Mouse (Mus musculus) liver, embryonic 13.5 days (tissue): Measurements from ENCODE around the gene Lbhd2. TPM values are rescaled to one million over a fixed set of nuclear protein-coding genes. Genes with fewer than 3 reads are reported as not detected.

Experiments used
- ATAC-seq: fragments of 200-750 bp; cut with Nextera tagmentation; 2 replicates; pipeline ENCODE4 v1.8.0; 2017; ENCODE audit warnings: low read depth, mild to moderate bottlenecking, moderate number of reproducible peaks, moderate library complexity
- DNase-seq: peaks from one replicate; pipeline ENCODE4 v3.0.0; 2022
- H3K27ac ChIP-seq: fragments of 300-500 bp; sonication (generic); 2 replicates; pipeline ENCODE4 v1.5.1; 2015; ENCODE audit warnings: moderate library complexity, mild to moderate bottlenecking, inconsistent platforms
- H3K27me3 ChIP-seq: fragments of 300-500 bp; sonication (generic); 2 replicates; pipeline ENCODE4 v1.6.1; 2015; ENCODE audit warnings: mild to moderate bottlenecking, inconsistent platforms
- H3K36me3 ChIP-seq: fragments of 300-500 bp; sonication (generic); 2 replicates; pipeline ENCODE4 v1.6.1; 2015; ENCODE audit warnings: mild to moderate bottlenecking, inconsistent platforms
- H3K4me1 ChIP-seq: fragments of 300-500 bp; sonication (generic); replicated peaks from 2 replicates; pipeline ENCODE4 v1.6.1; 2015; ENCODE audit warnings: inconsistent platforms
- H3K4me2 ChIP-seq: fragments of 300-500 bp; sonication (generic); 2 replicates; pipeline ENCODE4 v1.6.1; 2015; ENCODE audit warnings: inconsistent platforms, mild to moderate bottlenecking, moderate library complexity
- H3K4me3 ChIP-seq: fragments of 300-500 bp; sonication (generic); replicated peaks from 2 replicates; pipeline ENCODE4 v1.5.1; 2015; ENCODE audit warnings: mild to moderate bottlenecking, inconsistent platforms
- H3K9ac ChIP-seq: fragments of 300-500 bp; sonication (generic); 2 replicates; pipeline ENCODE4 v1.6.1; 2015; ENCODE audit warnings: mild to moderate bottlenecking, inconsistent platforms
- H3K9me3 ChIP-seq: fragments of 300-500 bp; sonication (generic); replicated peaks from 2 replicates; pipeline ENCODE4 v1.6.1; 2016; ENCODE audit warnings: inconsistent platforms
- WGBS: fragments of 180-500 bp; shearing (Covaris S2); methylation state at CpG from one replicate; pipeline ENCODE4 v1.1.7; 2015; ENCODE audit not compliant: insufficient replicate concordance; 5-methylcytosine and 5-hydroxymethylcytosine counted together
- polyA plus RNA-seq: library from polyadenylated mRNA; unstranded; fragments of >200 nt; fragmentation: Nextera tagmentation; extraction: Ambion mirVana; gene quantifications from 2 replicates; pipeline ENCODE4 v1.2.1, GENCODE M21; 2015

The Lbhd2 gene
- polyA plus RNA-seq, 1 experiment from 2014 or later: not detected

DNA sequence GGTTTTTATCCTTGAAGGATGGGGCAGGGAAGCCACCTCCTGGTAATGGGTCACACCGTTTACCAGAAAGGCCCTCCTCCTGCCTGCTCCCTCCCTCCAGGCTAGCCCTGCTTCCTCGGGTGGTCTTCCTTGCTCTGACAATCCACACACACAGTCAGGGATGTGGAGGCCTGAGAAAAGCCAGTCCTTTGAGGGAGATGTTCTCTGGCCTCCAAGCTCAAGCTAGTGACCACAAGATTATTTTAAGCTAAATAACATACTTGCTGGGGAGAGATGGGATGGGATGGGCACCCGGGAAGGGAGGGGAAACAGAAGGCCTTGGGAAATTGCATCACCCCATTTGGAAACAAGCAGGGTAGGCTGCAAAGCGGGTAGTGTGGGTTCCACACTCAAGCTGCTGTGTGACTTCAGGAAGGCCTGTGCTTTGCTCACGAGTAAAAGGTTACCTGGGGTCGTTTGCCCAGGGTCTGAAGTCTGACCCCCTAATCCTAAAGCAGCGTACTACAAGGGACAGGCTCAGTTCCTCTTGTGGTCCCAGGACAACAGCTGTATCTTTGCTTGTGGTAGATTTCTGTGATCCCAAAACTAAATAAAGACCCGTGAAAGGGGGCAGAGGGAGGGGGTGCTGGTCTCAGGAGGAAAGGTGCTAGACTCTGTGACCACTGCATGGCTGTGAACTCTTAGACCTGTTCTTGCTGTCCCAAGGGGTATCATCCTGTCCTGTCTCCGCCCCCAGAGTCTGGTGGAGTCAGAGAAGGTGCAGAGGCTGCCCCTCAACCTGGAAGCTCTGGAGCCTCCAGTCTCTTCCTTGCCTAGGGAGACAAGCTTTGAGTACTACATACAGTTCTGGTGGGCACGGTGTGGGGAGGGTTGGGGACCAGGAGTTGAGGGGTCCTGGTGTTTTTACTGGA is 37.6 kb downstream of the Lbhd2 start:
- H3K9ac ChIP-seq: peak overlapping the region; percentile 98
- peaks cover 34% of the 10 kb centered on the region for H3K27me3 ChIP-seq
- peaks cover 82% of the 10 kb centered on the region for H3K4me1 ChIP-seq
- H3K27ac ChIP-seq: peak overlapping the region; percentile 100
- H3K4me3 ChIP-seq: peak overlapping the region; percentile 80
- peak; percentile 1; the same call in 1 of the 2 replicates for ATAC-seq
- peak overlapping the region; percentile 96 for H3K4me2 ChIP-seq
- WGBS: 16% methylated on average over 10 of the region's 10 CpGs
- no peak for DNase-seq
- H3K36me3 ChIP-seq: peaks cover 52% of the 10 kb centered on the region
- H3K9me3 ChIP-seq: no peaks in the 10 kb centered on the region

DNA sequence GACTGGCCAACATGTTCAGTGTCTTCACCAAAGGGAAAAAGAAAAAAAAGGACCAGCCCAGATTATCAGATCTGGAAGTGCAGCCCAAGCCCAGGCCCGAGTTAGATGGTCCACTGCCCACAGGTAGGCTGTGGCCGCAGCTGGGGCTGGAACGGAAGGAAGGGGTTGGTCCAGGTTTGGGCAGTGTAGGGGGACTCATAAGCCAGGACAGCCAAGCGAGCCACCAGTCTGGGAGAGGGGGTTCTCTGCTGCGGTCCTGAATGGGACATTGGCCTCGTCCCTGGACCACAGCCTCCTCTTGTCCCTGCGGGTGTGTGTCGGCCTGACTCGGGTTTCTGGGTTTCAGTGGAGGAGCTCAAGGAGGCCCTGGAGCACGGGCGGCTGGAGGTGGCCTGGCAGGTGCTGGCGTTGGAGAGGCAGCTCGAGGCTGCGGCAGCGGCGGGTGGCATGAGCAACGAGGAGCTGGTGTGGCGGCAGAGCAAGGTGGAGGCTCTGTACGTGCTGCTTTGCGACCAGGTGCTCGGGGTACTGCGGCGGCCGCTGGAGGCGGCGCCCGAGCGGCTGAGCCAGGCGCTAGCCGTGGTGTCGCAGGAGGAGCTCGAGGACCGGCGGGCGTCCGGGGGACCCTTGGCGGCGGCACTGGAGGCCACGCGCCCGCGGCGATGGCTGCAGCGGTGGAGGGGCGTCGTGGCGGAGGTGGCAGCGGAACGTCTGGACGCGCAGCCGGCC is 38.7 kb downstream of the Lbhd2 start:
- WGBS: 33% methylated on average over 52 of the region's 52 CpGs
- H3K4me1 ChIP-seq: peaks cover 81% of the 10 kb centered on the region
- peak overlapping the region; percentile 98 for H3K9ac ChIP-seq

DNA sequence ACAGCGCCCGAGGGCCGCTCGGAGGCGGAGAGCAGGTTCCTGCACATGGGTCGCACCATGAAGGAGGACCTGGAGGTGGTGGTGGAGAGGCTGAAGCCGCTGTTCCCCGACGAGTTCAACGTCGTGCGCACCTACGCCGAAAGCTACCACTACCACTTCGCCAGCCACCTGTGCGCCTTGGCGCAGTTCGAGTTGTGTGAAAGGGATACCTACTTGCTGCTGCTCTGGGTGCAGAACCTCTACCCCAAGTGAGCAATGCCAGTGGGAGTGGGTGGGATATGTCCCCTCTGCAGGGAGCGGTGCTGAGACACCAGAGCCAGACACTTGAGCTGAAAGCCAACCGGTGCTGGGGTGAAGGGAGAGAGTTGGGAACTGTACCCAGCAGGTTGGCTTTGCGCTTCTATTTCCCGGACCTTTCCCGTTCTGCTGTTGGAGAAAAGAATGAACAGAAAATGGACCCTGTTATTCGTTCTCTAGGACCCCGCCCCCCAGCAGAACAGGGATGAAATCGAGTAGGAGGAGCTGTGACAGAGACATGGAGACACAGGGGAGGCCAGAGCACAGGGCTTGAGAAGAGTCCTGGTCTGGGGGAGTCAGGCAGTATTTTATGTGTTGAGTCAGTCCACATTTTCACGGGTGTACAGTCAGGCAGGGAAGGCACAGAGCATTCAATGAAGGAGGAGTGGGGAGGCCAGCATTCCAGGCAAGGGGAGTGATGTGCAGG is 39.4 kb downstream of the Lbhd2 start:
- H3K27me3 ChIP-seq: peaks cover 34% of the 10 kb centered on the region
- peak overlapping the region; percentile 100 for H3K27ac ChIP-seq
- 66% methylated on average over 27 of the region's 27 CpGs for whole genome bisulfite sequencing

More for the DNA sequence above, 38.7 kb downstream of the Lbhd2 start:
- peaks cover 64% of the 10 kb centered on the region for H3K36me3 ChIP-seq
- H3K4me3 ChIP-seq: peak overlapping the region; percentile 80
- ATAC-seq: no peak
- peaks cover 34% of the 10 kb centered on the region for H3K27me3 ChIP-seq
- no peak for DNase-seq
- peak overlapping the region; percentile 96 for H3K4me2 ChIP-seq
- no peaks in the 10 kb centered on the region for H3K9me3 ChIP-seq
- H3K27ac ChIP-seq: peak overlapping the region; percentile 100

DNA sequence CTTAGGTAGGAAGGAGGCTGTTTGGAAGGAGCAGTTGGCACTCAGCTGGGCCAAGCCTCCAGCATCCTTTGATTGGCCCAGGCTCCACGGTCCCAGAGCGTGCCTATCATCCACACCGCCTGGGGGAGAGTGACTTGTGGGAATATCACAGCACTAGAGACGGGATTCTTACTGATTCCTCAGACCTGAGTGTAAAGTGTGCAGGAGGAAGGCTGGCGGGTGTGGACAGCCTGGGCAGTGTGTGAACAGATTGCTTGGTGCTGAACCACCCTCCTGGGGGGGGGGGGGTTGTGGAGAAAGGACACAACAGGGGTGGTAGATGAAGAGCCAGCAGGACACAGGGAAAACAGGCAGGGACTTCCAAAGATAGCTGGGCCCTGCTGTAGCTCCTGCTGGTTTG is 40.1 kb downstream of the Lbhd2 start:
- Histone ChIP-seq H3K9me3 (no peaks in the 10 kb centered on the region), H3K4me2 (peak overlapping the region; percentile 96), H3K4me1 (peaks cover 74% of the 10 kb centered on the region), H3K27ac (peak overlapping the region; percentile 36), H3K36me3 (peaks cover 78% of the 10 kb centered on the region), H3K9ac (peak overlapping the region; percentile 98; the same call in 1 of the 2 replicates), H3K4me3 (peak overlapping the region; percentile 80), H3K27me3 (peaks cover 37% of the 10 kb centered on the region)
- 81% methylated on average over 5 of the region's 5 CpGs for WGBS
- ATAC-seq (no peak), DNase-seq (no peak)

More for the DNA sequence above, 39.4 kb downstream of the Lbhd2 start:
- Histone ChIP-seq H3K9me3 (no peaks in the 10 kb centered on the region), H3K36me3 (peaks cover 71% of the 10 kb centered on the region), H3K4me2 (peak overlapping the region; percentile 96), H3K4me3 (peak overlapping the region; percentile 80), H3K4me1 (peaks cover 80% of the 10 kb centered on the region), H3K9ac (peak overlapping the region; percentile 98)
- ATAC-seq: no peak
- no peak for DNase-seq

DNA sequence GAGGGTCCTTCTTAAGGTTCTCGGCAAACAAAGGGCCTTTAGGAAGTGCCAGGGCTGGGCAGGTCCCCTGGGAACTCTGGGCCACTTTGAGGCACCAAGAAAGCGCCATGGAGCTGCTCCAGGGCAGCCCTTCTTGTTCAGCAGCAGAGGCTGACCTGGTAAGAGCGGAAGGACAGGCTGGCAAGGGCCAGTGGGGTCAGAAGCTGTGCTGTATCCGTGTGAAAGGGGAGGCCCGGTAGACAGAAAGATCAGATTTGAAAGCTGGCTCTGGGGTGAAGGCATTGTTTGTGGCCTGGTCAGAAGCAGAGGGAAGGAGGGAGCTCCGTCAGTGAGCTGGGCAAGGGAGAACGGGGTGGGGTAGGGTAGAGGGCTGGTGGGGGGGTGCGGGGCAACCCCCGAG is 40.7 kb downstream of the Lbhd2 start:
- WGBS: 70% methylated on average over 9 of the region's 9 CpGs
- H3K9me3 ChIP-seq: no peaks in the 10 kb centered on the region
- no peak for ATAC-seq
- peak overlapping the region; percentile 80; the same call in 1 of the 2 replicates for H3K4me3 ChIP-seq
- DNase-seq: no peak
- H3K36me3 ChIP-seq: peaks cover 84% of the 10 kb centered on the region
- H3K4me2 ChIP-seq: peak overlapping the region; percentile 96
- H3K9ac ChIP-seq: peak overlapping the region; percentile 98; the same call in 1 of the 2 replicates
- peak overlapping the region; percentile 36 for H3K27ac ChIP-seq
- peaks cover 68% of the 10 kb centered on the region for H3K4me1 ChIP-seq
- peaks cover 37% of the 10 kb centered on the region for H3K27me3 ChIP-seq

DNA sequence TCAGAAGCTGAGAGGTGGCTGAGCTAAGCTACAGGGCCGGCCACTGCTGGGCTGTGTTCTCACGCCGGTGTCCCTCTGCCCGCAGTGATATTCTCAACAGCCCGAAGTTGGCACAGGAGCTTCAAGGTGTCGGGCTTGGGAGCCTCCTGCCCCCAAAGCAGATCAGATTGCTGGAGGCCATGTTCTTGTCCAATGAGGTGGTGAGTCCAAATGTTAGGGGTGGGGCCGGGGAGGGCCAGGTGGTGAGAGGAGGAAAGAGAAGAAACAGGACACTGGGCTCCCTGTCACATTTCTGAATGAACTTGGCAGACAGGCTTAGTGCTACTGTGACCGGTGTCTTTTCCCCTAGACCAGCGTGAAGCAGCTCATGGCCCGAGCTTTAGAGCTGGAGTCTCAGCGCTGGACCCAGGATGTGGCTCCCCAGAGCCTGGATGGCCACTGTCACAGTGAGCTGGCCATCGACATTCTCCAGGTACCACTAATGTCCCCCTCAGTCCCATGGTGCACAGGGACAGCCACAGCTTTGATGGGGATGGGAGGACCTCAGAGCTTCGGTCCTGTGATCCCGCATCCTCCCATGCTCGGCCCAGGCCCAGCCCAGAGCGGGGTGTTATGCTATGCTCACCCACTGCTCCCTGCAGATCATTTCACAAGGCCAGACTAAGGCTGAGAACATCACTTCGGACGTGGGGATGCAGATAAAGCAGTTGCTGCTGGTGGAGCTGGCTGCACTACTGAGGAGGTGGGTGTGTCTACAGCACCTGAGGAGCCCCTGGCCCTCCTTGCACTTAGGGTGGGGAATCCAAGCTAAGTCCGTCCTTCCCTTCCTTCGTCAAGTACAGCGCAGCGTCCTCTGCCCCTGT is 41.5 kb downstream of the Lbhd2 start:
- DNase-seq (no peak), ATAC-seq (no peak)
- 76% methylated on average over 22 of the region's 22 CpGs for WGBS
- no peaks in the 10 kb centered on the region for H3K9me3 ChIP-seq
- H3K27me3 ChIP-seq: peaks cover 37% of the 10 kb centered on the region
- peaks cover 92% of the 10 kb centered on the region for H3K36me3 ChIP-seq
- H3K4me1 ChIP-seq: peaks cover 66% of the 10 kb centered on the region
- 0 out of 2 replicates have a peak overlapping the region, but pooled peaks have one; percentile 98 for H3K9ac ChIP-seq
- no peak overlapping the region for H3K4me3 ChIP-seq
- H3K27ac ChIP-seq: no peak overlapping the region
- H3K4me2 ChIP-seq: no peak overlapping the region

DNA sequence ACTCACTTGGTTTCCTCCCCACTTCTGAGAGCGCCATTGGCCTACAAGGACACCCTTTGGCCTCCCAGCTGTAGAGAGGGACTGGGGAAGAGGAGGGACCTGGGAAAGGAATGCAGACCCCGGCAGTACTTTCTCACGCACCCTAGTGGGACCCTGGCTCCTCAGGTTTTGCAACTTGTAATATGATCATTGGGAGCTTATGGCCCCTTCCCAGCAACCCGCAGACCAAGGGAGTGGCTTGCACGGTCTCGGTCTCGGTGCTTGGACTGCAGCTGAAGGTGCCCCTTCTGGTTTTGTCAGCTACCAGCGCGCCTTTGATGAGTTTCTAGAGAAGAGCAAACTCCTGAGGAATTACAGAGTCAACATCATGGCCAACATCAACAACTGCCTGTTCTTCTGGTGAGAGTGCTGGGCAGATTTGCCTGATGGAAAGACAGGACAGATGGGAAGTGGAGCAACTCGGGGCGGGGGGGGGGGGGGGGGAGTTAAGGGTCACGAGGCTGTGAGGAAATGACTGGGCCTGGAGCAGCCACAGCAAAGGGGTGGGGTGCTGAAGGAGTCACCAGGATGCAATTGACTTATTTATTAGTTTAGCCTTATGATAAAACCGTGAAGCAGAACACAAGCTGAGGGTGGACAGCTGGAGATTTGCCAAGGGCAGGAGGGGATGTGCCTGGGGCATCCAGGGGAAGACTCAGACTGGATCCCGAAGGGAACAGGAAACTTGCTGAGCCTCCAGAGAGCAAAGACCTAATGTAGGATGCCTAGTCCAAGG is 42.5 kb downstream of the Lbhd2 start:
- peaks cover 37% of the 10 kb centered on the region for H3K27me3 ChIP-seq
- H3K9me3 ChIP-seq: no peaks in the 10 kb centered on the region
- ATAC-seq: no peak
- H3K27ac ChIP-seq: no peak overlapping the region
- WGBS: 60% methylated on average over 13 of the region's 14 CpGs
- peaks cover 70% of the 10 kb centered on the region for H3K4me1 ChIP-seq
- H3K4me3 ChIP-seq: no peak overlapping the region
- H3K36me3 ChIP-seq: peaks cover 99% of the 10 kb centered on the region
- no peak for DNase-seq
- no peak overlapping the region for H3K9ac ChIP-seq
- H3K4me2 ChIP-seq: no peak overlapping the region

DNA sequence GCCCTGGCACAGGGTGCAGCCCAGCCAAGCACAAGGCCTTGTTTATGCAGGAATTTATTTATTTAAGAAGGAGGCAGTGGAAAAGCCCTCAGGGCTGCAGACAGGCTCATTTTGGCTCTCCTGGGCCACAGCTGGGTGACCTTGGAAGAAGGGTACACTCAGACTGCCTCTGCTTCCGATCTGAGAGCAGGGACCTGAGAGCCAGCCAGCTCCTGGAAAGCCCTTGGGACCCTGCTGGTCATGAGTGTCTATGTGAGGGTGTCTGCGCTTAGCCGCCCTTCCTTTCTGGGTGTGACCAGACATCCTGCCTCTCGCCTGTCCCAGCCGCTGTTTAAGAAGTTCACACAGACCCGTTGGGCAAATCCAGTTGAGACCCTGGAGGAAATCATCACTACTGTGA is 43.8 kb downstream of the Lbhd2 start:
- H3K9me3 ChIP-seq: no peaks in the 10 kb centered on the region
- H3K9ac ChIP-seq: no peak overlapping the region
- no peak for DNase-seq
- no peak overlapping the region for H3K4me2 ChIP-seq
- peaks cover 98% of the 10 kb centered on the region for H3K36me3 ChIP-seq
- peaks cover 62% of the 10 kb centered on the region for H3K4me1 ChIP-seq
- H3K4me3 ChIP-seq: no peak overlapping the region
- ATAC-seq: no peak
- H3K27me3 ChIP-seq: peaks cover 28% of the 10 kb centered on the region
- peak overlapping the region; percentile 9; the same call in 1 of the 2 replicates for H3K27ac ChIP-seq
- WGBS: 78% methylated on average over 6 of the region's 6 CpGs

DNA sequence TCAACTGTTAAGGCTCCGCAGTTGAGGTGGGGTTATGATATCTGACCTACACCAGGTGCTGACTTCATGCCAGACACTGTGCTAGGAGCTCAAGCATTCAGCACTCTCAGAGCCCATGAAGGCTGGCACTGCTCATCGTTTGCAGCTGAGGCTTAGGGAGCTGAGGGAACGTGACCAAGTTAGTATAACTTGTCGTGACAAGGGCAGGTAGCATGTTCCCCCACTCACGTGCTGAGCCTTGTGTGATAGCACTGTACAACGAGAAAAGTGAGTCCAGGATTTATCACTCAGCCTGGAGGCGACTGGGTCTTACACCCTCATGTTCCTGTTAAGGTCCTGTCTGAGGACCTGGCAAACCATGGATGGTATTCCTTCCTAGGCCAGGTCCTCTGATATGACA is 45.0 kb downstream of the Lbhd2 start:
- H3K27ac ChIP-seq: no peak overlapping the region
- 85% methylated on average over 7 of the region's 7 CpGs for WGBS
- H3K4me1 ChIP-seq: peaks cover 61% of the 10 kb centered on the region
- H3K9ac ChIP-seq: no peak overlapping the region
- no peaks in the 10 kb centered on the region for H3K9me3 ChIP-seq
- ATAC-seq: no peak
- H3K4me2 ChIP-seq: no peak overlapping the region
- H3K27me3 ChIP-seq: peaks cover 16% of the 10 kb centered on the region
- H3K4me3 ChIP-seq: no peak overlapping the region
- H3K36me3 ChIP-seq: peaks cover 86% of the 10 kb centered on the region
- DNase-seq: no peak

DNA sequence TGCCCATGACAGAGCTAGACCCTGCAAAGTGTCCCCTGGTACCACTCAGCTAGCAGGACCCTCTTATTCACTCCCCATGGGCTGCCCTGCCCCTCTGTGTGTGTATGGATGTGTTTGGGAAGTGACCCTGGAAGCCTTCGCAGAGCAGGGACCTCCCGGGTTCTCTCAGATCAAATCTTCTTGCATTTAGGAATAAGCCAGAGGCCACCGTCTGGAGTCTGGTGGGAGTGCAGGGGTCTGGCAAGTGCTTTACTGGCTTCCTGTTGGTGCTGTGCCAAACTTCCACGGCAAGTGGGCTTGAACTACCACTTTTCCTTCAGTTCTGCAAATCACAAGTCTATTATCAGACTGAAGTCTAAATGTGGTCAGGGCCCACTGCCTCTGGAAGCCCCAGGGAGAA is 47.4 kb downstream of the Lbhd2 start:
- 62% methylated on average over 4 of the region's 4 CpGs for WGBS
- Histone ChIP-seq H3K4me1 (peaks cover 37% of the 10 kb centered on the region), H3K27ac (no peak overlapping the region)

More for the DNA sequence above, 47.4 kb downstream of the Lbhd2 start:
- DNase-seq: no peak
- H3K9ac ChIP-seq: no peak overlapping the region
- ATAC-seq: no peak
- no peak overlapping the region for H3K4me3 ChIP-seq
- H3K9me3 ChIP-seq: no peaks in the 10 kb centered on the region
- peaks cover 14% of the 10 kb centered on the region; the same call in 1 of the 2 replicates for H3K27me3 ChIP-seq
- H3K36me3 ChIP-seq: peaks cover 62% of the 10 kb centered on the region
- no peak overlapping the region for H3K4me2 ChIP-seq
